Mouse (Mus musculus) lung, adult 2 months (tissue): ENCODE results near the gene Taar2. TPM values are rescaled to one million over a fixed set of nuclear protein-coding genes. Genes with fewer than 3 reads are reported as not detected.

Experiments used
- DNase-seq: peaks from one replicate; pipeline ENCODE4 v3.0.0; 2022
- H3K4me1 ChIP-seq: fragments of 200-500 bp; 2 replicates; pipeline ENCODE4 v1.6.1; 2011; ENCODE audit warnings: low read length; ENCODE audit not compliant: control insufficient read depth, insufficient read depth
- H3K4me3 ChIP-seq: fragments of 200-500 bp; replicated peaks from 2 replicates; pipeline ENCODE3; 2011; ENCODE audit warnings: low read depth, mild to moderate bottlenecking, control low read depth, low read length; ENCODE audit errors: extremely low read depth
- CTCF ChIP-seq: fragments of 200-500 bp; IDR thresholded peaks from 2 replicates; pipeline ENCODE4 v1.5.1; 2011; ENCODE audit warnings: mild to moderate bottlenecking, low read length, control low read depth; ENCODE audit not compliant: insufficient read depth
- POLR2A ChIP-seq: fragments of 200-500 bp; IDR thresholded peaks from 2 replicates; pipeline ENCODE4 v1.6.1; 2011; ENCODE audit warnings: low read depth, mild to moderate bottlenecking, control low read depth, low read length, borderline replicate concordance; ENCODE audit errors: extremely low read depth
- WGBS: fragments of 180-500 bp; shearing (Covaris S2); methylation state at CpG from one replicate; pipeline ENCODE4 v1.1.7; 2018; 5-methylcytosine and 5-hydroxymethylcytosine counted together
- polyA plus RNA-seq: library from polyadenylated mRNA; depleted of rRNA; stranded (reverse); fragments of >200 nt; gene quantifications from 2 replicates; pipeline ENCODE4 v1.2.3, GENCODE M21; 2012

Gene Taar2
- polyA plus RNA-seq, 1 experiment = 0.27 TPM

DNA sequence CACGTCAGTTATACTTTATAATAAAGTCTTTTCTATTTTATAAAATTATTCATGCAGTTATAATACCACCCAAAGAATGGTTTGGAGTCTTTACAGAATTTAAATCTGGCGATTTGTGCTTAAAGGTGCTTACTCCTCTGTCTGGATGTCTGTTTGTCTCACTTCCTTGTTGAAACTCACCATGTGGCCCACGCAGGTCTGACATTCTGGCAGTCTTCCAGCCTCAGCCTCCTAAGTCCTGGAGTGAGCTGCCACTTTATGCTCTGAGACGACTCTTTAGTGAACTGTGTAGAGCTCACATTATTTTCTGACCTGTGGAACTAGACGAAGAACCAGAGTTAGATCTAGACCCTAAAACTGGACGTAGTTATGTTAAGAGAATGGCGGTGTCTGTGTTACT is 9.7 kb downstream of the Taar2 start:
- Histone ChIP-seq H3K4me3 (no peak overlapping the region), H3K4me1 (no peaks in the 10 kb centered on the region)
- no peak for DNase-seq
- 40% methylated on average over 7 of the region's 7 CpGs for WGBS
- TF ChIP-seq POLR2A (no peak), CTCF (no peak)

DNA sequence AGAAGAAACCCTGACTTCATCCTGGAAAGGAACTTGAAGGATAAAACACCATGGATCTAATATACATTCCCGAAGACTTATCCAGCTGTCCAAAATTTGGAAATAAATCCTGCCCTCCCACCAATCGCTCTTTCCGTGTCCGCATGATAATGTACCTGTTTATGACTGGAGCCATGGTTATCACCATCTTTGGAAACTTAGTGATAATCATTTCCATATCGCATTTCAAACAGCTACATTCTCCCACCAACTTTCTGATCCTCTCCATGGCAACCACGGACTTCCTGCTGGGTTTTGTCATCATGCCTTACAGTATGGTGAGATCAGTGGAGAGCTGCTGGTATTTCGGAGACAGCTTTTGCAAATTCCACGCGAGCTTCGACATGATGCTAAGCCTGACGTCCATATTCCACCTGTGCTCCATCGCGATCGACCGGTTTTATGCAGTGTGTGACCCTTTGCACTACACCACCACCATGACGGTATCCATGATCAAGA is 11.2 kb downstream of the Taar2 start, which contains the start of gene Taar3:
Taar3 (plus strand) TSS at position 51 of the 498 bp plus-strand sequence.
- no peak for DNase-seq
- WGBS = 85% methylated on average over 16 of the region's 16 CpGs
- Histone ChIP-seq H3K4me3 (no peak within 1 kb of the TSS), H3K4me1 (no peaks in the 10 kb centered on the region)
- TF ChIP-seq CTCF = no peak
- no peak for TF ChIP-seq POLR2A

DNA sequence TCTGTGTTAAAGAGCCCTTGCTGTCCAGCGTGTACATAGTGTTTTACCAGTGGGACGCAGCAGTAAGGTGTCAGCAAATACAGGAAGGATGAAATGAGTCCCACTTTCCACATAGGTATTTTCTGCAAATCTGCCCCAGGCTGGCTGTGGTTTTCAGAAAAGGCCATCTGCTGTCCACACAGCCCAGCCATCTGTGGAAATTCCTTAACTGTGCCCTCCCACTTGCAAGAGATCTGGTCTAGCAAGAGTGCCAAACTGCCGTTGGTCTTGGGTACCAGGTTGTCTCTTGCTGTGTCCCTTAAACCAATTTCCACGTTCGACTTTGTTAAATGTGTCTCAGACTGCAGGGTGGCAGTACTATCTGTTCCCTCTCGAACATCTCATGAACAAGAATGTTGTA is 13.3 kb downstream of the Taar2 start:
- Histone ChIP-seq H3K4me3 (no peak overlapping the region), H3K4me1 (no peaks in the 10 kb centered on the region)
- 73% methylated on average over 6 of the region's 6 CpGs for WGBS
- DNase-seq = no peak
- TF ChIP-seq CTCF (no peak), POLR2A (no peak)

DNA sequence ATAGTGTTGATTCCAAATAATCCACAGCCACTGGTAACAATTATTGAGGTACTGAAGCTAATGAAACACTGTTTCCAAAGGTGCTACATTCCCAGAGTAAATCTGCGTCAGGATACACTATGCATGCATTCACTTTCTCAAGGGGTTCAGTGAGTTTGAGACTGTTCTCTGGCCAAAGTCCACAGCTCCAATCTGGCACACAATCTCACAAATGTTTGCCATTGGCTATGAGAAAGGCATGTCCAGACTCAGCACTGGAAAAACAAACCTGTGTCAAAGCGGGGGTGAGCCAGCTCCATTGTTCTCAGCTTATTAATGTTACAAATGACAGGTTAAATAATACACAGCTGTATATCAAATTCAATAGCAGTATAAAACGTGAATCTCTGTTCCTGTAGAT is 20.7 kb downstream of the Taar2 start:
- Histone ChIP-seq H3K4me3 (no peak overlapping the region), H3K4me1 (no peaks in the 10 kb centered on the region)
- WGBS = 30% methylated on average over 3 of the region's 3 CpGs
- no peak for DNase-seq
- TF ChIP-seq CTCF (no peak), POLR2A (no peak)

DNA sequence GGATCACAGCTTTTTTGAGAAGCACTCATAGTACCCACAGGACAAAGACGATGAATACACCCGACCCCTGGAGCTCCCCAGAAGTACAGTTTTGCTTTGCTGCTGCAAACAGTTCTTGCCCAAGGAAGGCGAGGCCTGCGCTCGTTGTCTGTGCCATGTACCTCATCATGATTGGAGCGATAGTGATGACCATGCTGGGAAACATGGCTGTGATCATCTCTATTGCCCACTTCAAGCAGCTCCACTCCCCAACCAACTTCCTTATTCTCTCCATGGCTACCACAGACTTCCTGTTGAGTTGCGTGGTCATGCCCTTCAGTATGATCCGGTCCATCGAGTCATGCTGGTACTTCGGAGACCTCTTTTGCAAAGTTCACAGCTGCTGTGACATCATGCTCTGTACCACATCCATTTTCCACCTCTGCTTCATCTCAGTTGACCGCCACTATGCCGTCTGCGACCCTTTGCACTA is 22.1 kb downstream of the Taar2 start, which contains the start of gene Taar4:
Taar4 (plus strand) TSS at position 51 of the 472 bp plus-strand sequence.
- H3K4me1 ChIP-seq = no peaks in the 10 kb centered on the region
- H3K4me3 ChIP-seq = no peak within 1 kb of the TSS
- DNase-seq = no peak
- WGBS = 93% methylated on average over 13 of the region's 13 CpGs
- TF ChIP-seq POLR2A = no peak
- TF ChIP-seq CTCF = no peak

DNA sequence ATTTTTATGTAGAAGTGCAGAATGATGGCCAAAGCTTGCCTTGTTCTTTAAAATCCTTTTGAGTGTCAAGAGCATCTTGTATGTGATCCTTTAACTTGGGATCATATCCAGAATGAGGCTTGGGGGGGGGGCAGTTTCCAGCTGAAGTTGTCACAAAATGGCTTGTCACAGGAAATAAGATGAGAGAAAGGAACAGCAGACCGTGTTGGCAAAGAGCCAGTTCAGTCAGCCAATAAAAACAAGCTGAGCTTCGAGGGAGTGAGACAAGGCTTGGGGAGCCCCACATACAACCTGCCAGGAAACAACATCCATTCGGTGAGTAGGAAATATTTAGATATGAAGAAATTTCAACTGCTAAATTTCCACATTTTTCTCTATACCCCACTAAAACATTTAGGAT is 25.1 kb downstream of the Taar2 start:
- 38% methylated on average over 3 of the region's 3 CpGs for WGBS
- DNase-seq = no peak
- TF ChIP-seq POLR2A (no peak), CTCF (no peak)

DNA sequence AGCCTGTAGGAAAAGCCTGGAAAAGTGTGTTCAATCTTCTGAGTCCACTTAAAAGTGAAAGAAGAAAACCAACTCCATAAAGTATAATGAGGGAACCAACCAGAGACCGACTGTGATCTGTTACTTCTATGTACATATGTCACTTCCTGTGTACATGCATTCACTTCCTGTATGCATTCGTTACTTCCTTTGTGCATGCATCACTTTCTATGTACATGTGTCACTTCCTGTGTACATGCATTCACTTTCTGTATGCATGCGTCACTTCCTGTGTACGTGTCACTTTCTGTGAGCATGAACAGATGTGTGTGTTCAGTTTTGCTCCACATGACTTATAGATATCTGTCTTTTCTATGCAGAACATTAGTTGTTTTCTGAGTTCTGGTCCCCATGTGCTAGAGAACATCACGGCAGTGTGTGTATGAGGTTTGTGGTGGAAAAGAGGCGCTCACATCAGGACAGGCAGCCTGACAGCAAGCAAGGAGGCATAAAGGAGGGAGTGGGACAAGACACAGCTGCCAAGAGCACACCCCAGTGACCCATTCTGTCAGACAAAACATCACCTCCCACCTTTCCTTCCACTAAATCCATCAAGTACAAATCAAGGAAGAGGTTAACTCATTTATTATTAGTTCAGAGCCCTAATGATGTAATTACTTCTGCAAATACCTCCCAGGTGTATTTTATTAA is 26.7 kb downstream of the Taar2 start:
- no peaks in the 10 kb centered on the region for H3K4me1 ChIP-seq
- WGBS = 70% methylated on average over 6 of the region's 6 CpGs
- no peak for DNase-seq

More for the DNA sequence above, 25.1 kb downstream of the Taar2 start:
- Histone ChIP-seq H3K4me1 (no peaks in the 10 kb centered on the region), H3K4me3 (no peak overlapping the region)

DNA sequence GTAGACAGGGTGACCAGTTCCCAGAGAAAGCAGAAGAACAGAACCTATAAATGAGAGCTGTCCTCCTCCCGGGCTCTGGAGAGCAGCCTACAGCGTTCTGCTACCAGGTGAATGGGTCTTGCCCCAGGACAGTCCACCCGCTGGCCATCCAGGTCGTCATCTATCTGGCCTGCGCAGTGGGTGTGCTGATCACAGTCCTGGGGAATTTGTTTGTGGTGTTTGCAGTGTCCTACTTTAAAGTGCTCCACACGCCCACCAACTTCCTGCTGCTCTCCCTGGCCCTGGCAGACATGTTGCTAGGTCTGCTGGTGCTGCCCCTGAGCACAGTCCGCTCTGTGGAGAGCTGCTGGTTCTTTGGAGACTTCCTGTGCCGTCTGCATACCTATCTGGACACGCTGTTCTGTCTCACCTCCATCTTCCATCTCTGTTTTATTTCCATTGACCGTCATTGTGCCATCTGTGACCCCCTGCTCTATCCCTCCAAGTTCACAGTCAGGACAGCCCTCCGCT is 32.3 kb downstream of the Taar2 start, which contains the start of gene Taar5:
Taar5 (plus strand) TSS at position 51 of the 510 bp plus-strand sequence.
- WGBS = 84% methylated on average over 11 of the region's 11 CpGs
- H3K4me1 ChIP-seq = no peaks in the 10 kb centered on the region
- H3K4me3 ChIP-seq = no peak within 1 kb of the TSS
- no peak for DNase-seq
- TF ChIP-seq POLR2A (no peak), CTCF (no peak)

More for the DNA sequence above, 26.7 kb downstream of the Taar2 start:
- no peak overlapping the region for H3K4me3 ChIP-seq
- TF ChIP-seq POLR2A (no peak), CTCF (no peak)

DNA sequence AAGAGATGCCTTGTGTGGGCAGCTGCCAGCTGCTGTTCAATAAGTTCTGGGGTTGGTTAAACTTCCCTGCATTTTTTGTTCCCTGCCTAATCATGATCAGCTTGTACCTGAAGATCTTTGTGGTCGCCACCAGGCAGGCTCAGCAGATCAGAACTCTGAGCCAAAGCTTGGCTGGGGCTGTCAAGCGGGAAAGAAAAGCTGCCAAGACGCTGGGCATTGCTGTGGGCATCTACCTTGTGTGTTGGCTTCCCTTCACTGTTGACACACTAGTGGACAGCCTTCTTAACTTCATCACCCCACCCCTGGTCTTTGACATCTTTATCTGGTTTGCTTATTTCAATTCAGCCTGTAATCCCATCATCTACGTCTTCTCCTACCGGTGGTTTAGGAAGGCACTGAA is 32.9 kb downstream of the Taar2 start:
- no peak for DNase-seq
- WGBS = 80% methylated on average over 5 of the region's 5 CpGs
- no peak for TF ChIP-seq POLR2A
- TF ChIP-seq CTCF = no peak
- no peak overlapping the region for H3K4me3 ChIP-seq
- H3K4me1 ChIP-seq = no peaks in the 10 kb centered on the region

DNA sequence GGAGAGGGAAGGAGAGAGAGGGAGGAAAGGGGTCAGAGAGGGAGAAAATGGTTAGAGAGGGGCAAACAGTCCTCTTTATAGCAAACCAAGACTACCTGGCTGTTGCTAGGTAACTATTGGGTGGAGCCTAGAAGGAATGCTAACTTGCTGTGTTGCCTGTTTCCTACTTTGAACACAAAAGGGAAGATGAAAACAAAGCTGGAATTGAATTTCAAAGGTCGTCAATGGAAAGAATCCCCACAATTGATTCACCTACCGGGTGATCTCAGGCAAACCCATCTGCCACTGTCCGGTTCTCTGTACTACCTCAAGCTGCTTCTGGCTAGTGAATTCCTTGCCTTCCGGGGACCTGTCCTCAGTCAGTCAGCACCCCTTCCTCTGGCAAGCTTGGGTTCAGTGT is 39.6 kb downstream of the Taar2 start:
- Histone ChIP-seq H3K4me1 (no peaks in the 10 kb centered on the region), H3K4me3 (no peak overlapping the region)
- TF ChIP-seq CTCF = no peak
- no peak for TF ChIP-seq POLR2A
- DNase-seq = no peak
- 57% methylated on average over 4 of the region's 4 CpGs for WGBS
